Mouse (Mus musculus) lung, postnatal 0 days (tissue): ENCODE results near the gene Zfp13.

Experiments used
- CTCF ChIP-seq: IDR thresholded peaks from 2 replicates; pipeline ENCODE4 v1.5.1; 2016; ENCODE audit warnings: antibody characterized with exemption, mild to moderate bottlenecking
- EP300 ChIP-seq: IDR thresholded peaks from 2 replicates; pipeline ENCODE4 v1.6.1; 2016; ENCODE audit warnings: antibody characterized with exemption, mild to moderate bottlenecking, control low read depth

DNA sequence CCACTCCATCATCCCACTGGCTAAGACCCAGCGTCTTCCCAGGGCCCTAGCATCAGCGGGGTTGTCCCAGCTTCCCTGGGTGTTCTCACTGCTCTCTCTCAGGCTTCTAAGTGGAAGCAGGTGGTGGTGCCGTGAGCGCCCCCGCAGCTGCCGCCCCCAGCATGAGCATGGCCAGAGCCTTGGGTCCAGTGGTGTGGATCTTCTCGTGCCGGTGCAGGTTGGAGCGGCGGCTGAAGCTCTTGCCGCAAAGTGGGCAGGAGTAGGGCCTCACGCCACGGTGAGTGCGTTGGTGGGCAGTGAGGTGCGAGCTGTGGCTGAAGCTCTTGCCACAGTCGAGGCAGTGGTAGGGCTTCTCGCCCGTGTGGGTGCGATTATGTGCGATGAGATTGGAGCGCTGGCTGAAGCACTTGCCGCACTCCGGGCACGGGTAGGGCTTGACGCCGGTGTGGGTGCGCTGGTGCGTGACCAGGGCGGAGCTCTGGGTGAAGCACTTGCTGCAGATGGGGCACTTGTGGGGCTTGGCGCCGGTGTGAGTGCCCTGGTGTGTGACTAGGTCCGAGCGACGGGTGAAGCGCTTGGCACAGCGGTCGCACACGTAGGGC is 23.2 kb downstream of the Zfp13 start:
- TF ChIP-seq CTCF (no peak), EP300 (no peak)
